Mouse (Mus musculus): ENCODE data around the gene Smad9.

DNA sequence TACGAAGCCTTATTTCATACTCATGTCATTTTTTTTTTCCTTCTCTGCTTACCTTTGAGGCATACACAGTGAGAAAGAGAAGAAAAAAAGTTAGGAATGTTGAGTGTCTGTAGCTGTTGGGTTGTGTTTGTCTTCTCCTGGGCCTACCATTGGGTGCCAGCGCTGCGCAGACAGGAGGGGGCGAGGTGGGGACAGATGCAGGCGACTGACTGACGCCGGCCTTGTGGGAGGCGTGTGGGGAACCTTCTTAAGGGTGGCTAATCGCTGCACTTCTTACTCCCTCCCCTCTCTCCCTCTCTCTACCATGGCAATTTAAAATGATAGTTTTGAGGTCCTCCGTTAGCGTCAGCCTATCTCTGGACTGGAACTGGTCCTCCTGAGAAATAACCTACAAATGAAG is 676 bp downstream of the Smad9 start:
- TF ChIP-seq CTCF (IDR thresholded peaks at IDR 0.05; ENCODE audit: borderline replicate concordance, insufficient read depth, low read length) (no peak), POLR2A (IDR thresholded peaks at IDR 0.05; ENCODE audit: low read depth, low read length) (no peak)
